Mouse (Mus musculus) spleen, adult 2 months (tissue): ENCODE results near the gene Pcdh7.

Experiments
- CTCF ChIP-seq: fragments of 200-500 bp; IDR thresholded peaks from 2 replicates; pipeline ENCODE4 v1.5.1; 2011; ENCODE audit warnings: mild to moderate bottlenecking, inconsistent platforms; ENCODE audit not compliant: insufficient read depth, insufficient read length, insufficient replicate concordance; ENCODE audit errors: extremely low read depth
- POLR2A ChIP-seq: fragments of 200-500 bp; IDR thresholded peaks from 2 replicates; pipeline ENCODE4 v1.6.1; 2011; ENCODE audit warnings: low read depth, low read length, inconsistent platforms

DNA sequence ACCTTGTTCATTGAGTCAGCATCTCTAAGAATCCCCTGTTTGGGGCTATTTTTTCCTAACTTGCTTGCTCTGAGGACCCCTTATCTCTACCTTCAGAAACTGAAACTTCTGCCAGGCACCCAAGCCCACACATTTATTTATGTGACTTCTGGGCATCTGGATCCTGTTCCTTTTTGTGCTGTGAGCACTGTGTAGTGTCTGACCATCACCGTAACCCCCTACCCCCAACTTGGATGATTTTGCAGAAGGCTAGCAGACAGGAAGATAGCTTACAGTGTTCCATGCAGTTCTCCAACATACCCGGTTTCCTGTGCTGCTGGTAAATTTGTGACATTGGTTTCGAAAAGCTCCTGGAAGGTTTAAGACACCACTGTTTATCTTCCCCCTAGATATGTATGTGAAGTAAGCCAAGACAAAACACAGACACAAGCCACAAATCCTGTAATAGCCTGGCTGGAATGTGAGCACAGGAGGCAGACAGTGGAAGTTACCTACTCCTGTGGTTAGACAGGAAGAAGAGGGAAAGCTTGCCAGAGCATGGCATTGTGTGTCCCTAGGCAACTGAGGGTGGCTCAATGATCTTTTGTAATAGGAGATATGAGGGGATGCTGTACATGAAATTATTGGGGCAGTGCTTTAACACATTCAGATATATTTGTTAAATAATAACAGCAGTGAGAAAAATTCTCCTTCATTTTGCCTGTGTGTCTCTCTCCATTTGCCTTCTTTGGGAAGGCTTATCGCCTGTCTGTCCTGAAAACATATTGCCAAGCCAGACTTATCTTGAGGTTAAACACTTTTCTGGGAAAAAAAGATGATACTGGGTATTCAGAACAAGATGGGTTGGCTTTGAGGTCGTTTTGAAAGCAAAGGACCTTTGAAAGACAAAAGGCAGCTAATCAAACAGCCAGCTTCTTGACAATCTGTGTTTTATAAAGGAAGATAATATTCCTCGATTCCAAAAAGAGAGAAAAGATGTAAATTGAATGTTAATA is 42.6 kb downstream of the Pcdh7 start:
- TF ChIP-seq CTCF (no peak), POLR2A (no peak)
